Mouse (Mus musculus) gastrocnemius, postnatal 14 days (tissue): ENCODE data around the gene Nlgn3. TPM values are rescaled to one million over a fixed set of nuclear protein-coding genes. Genes with fewer than 3 reads are reported as not detected.

Experiments
- DNase-seq: peaks from one replicate; pipeline ENCODE4 v3.0.0; 2021; ENCODE audit warnings: mixed read lengths
- intact Hi-C: fragments of 180-260 bp; cut with DNase I; formaldehyde crosslinking; loops from one replicate; pipeline ENCODE4 v1.15.1; 2025; ENCODE audit warnings: low total_unique reads
- long read RNA-seq, 2 experiments: library from polyadenylated mRNA; stranded (forward); transcript quantifications; one replicate each; pipeline ENCODE4 v2.0.0; 2021
- total RNA-seq, 2 experiments: library from RNA; stranded (reverse); gene quantifications; 2 replicates each; pipeline ENCODE4 v1.2.3; 2021

Nlgn3 gene
- total RNA-seq = under 1 TPM; 0.18 to 0.66 TPM
- long read RNA-seq, experiment 1 = 0 reads
- long read RNA-seq, experiment 2 = 0 reads

GRCm38 (mm10) chrX:101299055-101299454, at the start of gene Nlgn3:
TSS of gene Nlgn3 (plus strand) at chrX:101299168.
- no peak for DNase-seq

GRCm38 (mm10) chrX:101253952-101254729, 44.8 kb upstream of the Nlgn3 start, which contains the start of gene Foxo4:
TSS of gene Foxo4 (plus strand) at chrX:101254528.
- intact Hi-C loops = no loop called here
- DNase-seq = peak; percentile 89

More at GRCm38 (mm10) chrX:101299055-101299454, at the start of gene Nlgn3:
- intact Hi-C loops = no loop called here

DNA sequence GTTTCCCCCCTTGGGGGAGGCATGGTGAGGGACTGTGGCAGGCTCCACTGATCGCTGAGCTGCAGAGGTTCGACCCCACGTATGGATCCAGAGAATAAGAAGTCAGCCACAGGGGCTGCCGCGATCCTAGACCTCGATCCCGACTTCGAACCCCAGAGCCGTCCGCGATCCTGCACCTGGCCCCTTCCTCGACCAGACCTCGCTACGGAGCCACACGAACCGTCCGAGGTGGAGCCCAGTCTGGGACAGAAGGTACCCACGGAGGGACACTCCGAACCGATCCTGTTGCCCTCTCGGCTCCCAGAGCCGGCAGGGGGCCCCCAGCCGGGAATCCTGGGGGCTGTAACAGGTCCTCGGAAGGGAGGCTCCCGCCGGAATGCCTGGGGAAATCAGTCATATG, 44.2 kb upstream of the Nlgn3 start:
- intact Hi-C loops = no loop called here
- peak; percentile 10 for DNase-seq

GRCm38 (mm10) chrX:101256603-101257002, 42.4 kb upstream of the Nlgn3 start:
- intact Hi-C loops = no loop called here
- no peak for DNase-seq

- no peak for DNase-seq
- intact Hi-C loops = no loop called here
These were observed 38.3 kb upstream of the Nlgn3 start for GRCm38 (mm10) chrX:101260441-101261325.

- intact Hi-C loops = no loop called here
- DNase-seq = no peak
These were observed 35.1 kb upstream of the Nlgn3 start, which contains the start of gene Gm614 for GRCm38 (mm10) chrX:101263892-101264291. TSS of gene Gm614 (minus strand) at chrX:101263992.

DNA sequence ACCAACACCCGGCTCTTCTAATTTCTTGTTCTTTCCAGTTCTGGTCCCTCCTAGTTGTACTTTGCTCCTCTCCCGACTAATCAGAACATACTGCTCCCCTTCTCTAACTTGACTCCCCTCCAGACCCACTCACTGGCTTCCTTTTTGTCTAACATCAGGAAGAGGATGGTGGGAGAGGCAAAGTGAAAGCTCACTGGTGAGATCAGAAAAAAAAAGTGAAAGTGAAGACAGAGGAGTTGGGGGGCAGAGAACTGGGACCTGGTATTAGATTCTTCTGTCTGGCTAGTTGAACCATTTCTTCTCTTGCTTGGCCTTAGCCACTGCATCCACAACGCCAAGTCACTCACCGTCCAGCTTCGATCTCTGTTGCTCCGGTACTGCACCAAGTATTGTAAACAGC, 32.3 kb upstream of the Nlgn3 start:
- intact Hi-C loops = no loop called here
- no peak for DNase-seq

DNA sequence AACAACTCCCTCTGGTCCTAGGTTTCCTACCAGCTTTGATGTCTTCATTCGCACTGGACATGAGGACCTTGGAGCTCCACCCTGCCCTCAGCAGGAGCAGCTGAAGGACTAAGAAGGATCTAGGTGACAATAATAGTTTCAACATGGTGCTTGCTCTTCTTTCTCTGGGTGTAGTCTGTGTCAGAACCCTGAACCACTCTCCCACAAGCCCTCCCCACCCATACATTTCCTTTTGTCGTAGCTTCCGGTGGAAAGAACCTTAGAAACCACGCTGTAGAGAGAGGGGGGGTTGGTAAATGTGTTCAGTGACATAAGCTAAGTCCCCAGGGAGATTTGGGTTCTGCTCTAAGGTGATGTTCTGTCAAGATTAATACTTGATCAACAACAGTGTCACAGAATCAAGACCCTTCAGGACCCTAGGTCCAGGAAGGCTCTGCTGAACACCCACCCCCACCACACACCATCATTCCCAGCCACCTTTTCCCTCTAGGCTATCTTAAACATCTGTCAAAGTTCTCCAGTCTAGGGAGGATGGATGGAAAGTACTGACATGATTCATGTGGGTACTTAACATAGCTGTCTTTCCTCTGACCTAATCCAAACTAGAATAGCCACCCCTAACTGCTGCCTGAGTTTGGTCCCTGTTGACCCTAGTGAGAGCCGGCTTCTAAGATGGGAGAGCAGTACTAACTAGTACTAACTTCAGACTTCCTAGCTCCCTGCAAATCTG, 30.8 kb upstream of the Nlgn3 start, which contains the start of gene Il2rg:
Il2rg (minus strand) TSS at position 231 of the 730 bp plus-strand sequence.
- no peak for DNase-seq
- intact Hi-C loops = no loop called here

DNA sequence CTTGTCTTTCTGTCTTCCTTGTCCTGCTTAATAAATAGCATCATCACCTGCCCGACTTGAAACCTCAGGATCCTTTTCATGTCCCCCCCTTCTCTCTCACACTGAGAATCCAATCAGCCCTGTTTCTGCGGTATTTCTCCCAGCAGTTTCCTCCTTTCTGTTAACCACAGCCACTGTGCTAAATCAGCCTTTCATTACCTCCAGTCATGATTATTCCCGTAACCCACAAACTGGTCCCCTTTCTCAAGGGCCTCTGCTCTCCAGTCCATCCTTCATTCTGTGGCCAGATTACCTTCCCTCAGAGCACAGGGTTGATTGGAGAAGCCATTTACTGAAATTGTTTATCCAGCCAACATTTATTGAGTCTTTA, 30.2 kb upstream of the Nlgn3 start, which contains the start of gene Gm20489:
Gm20489 (minus strand) TSS at position 269 of the 370 bp plus-strand sequence.
- intact Hi-C loops = no loop called here
- DNase-seq = no peak

- intact Hi-C loops = no loop called here
- no peak for DNase-seq
These were observed 25.6 kb upstream of the Nlgn3 start for GRCm38 (mm10) chrX:101273410-101273809.

- peak; percentile 93 for DNase-seq
- intact Hi-C loops = no loop called here
These were observed 24.9 kb upstream of the Nlgn3 start, which contains the start of gene Med12 for GRCm38 (mm10) chrX:101273875-101274738. TSS of gene Med12 (plus strand) at chrX:101274030.

DNA sequence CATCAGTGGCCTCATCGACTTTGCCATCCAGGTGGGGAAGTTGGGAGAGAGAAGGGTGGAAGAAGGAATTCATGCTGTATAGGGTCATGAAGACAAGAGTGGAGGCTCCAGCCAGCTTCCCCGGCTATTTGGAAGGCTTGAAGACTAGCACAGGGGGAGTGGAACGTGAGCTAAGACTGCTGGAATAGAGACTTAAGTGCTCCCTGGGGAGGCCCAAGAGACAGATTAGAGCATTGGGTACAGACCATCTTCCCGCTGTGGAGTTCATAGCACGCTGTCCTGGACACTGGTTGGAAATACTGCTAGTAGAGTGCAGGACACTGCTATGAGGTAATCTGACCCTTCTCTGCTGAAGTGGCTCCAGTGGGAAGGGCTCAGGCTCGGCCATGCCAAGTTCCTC, 16.2 kb upstream of the Nlgn3 start:
- DNase-seq = no peak
- intact Hi-C loops = no loop called here

DNA sequence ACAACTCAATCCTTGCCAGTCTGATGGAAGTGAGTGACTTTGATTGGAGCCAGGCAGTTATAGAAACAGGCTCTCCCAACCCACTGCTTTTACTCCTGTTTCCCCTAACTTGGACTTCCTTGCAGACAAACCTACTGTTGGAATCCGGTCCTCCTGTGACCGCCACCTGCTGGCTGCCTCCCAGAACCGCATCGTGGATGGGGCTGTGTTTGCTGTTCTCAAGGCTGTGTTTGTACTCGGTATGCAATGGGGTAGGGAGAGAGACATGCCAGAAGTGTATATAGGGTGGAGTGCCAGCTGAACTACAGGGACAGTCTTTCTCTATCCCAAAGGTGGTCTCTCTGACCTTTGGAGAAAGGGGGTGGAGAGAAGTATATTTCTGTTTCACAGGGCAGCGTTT, 13.4 kb upstream of the Nlgn3 start:
- DNase-seq = peak; percentile 38
- intact Hi-C loops = no loop called here

DNA sequence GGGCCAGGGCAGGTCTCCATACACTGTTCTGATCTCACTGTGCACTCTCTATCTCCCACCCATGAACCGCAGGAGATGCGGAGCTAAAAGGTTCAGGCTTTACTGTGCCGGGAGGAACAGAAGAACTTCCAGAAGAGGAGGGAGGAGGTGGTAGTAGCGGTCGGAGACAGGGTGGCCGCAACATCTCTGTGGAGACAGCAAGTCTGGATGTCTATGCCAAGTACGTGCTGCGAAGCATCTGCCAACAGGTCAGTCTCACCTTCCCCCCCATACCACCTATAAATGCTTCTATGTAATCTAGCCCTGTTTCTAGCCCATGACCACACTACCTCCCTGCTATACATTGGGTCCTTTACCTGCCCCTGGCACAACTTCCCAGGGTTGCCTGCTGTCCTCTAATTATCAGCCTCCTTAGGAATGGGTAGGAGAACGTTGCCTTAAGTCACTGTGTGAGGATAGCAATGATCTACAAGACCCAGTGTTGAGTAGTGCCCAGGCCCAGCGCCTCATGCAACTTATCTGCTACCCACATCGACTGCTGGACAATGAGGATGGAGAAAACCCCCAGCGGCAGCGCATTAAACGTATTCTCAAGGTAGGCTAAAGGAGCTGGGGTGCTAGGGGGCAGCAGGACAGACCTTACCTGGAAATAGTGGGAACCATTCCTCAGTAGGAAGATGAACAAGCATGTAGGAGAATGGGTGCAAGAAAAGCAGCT, 12.9 kb upstream of the Nlgn3 start:
- DNase-seq = no peak
- intact Hi-C loops = no loop called here

DNA sequence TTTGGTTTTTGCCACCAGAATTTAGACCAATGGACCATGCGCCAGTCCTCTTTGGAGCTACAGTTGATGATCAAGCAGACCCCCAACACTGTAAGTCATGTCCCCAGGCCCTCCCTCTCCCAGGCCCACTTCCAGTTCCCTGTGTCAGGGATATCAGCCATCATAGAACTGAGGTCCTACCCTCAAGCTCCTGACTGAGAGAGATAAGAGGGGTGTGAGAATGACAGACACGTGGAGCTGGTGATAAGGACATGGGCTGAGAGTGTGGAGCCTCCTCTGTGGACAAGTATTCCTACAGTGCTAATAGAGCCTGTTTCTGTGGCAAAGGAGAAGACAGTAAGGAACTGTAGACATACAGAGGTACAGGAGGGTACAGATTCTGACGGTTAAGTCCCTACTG, 11.4 kb upstream of the Nlgn3 start:
- DNase-seq = no peak
- intact Hi-C loops = no loop called here

DNA sequence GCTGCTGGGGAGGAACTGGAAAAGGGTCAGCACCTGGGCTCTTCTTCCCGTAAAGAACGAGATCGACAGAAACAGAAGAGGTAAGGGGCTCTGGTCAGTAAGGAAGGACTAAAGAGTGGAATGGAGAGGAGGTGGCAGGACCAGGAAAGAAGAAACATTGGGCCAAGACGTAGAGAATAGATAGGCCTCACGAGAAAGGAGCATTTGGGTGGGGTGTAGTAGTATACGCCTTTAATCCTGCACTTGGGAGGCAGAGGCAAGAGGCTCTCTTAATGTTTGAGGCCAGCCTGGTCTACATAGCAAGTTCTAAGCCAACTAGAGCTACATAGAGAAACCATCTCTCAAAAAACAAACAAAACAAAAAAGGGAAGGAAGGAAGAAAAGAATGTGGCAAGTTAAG, 10.5 kb upstream of the Nlgn3 start:
- intact Hi-C loops = no loop called here
- no peak for DNase-seq

GRCm38 (mm10) chrX:101289037-101289436, 9.9 kb upstream of the Nlgn3 start:
- DNase-seq = no peak
- intact Hi-C loops = no loop called here

DNA sequence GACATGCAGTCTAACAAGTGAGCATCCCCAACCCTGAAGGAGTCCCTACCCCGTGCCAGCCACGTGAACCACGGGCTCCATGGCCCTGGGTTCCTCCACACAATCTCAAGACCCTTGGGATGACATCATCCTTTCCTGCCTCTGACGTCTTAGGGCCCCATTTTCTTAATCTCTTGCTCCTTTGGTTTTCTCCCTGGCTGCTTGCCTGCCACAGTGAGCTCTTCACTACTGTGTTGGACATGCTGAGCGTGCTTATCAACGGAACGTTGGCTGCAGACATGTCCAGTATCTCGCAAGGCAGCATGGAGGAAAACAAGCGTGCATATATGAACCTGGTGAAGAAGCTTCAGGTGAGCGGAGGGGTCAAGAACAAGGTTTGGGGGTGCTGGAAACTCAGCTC, 8.9 kb upstream of the Nlgn3 start:
- DNase-seq = no peak
- intact Hi-C loops = no loop called here
